Mouse (Mus musculus) limb, embryonic 12.5 days (tissue): Measurements from ENCODE around the gene D5Ertd579e. TPM values are rescaled to one million over a fixed set of nuclear protein-coding genes. Genes with fewer than 3 reads are reported as not detected.

Source experiments
- ATAC-seq: fragments of 200-750 bp; cut with Nextera tagmentation; 2 replicates; pipeline ENCODE4 v1.8.0; 2017; ENCODE audit warnings: low read depth, moderate TSS enrichment; ENCODE audit not compliant: insufficient number of reproducible peaks, insufficient read depth, low FRiP score, low TSS enrichment
- H3K27ac ChIP-seq: fragments of 300-500 bp; sonication (generic); 2 replicates; pipeline ENCODE4 v1.5.1; 2016; ENCODE audit warnings: mild to moderate bottlenecking, moderate library complexity
- H3K27me3 ChIP-seq: fragments of 300-500 bp; sonication (generic); 2 replicates; pipeline ENCODE4 v1.6.1; 2016; ENCODE audit warnings: mild to moderate bottlenecking, moderate library complexity
- H3K36me3 ChIP-seq: fragments of 300-500 bp; sonication (generic); 2 replicates; pipeline ENCODE4 v1.6.1; 2016; ENCODE audit warnings: mild to moderate bottlenecking, moderate library complexity
- H3K4me1 ChIP-seq: fragments of 300-500 bp; sonication (generic); replicated peaks from 2 replicates; pipeline ENCODE4 v1.6.1; 2016
- H3K4me2 ChIP-seq: fragments of 300-500 bp; sonication (generic); 2 replicates; pipeline ENCODE4 v1.6.1; 2016; ENCODE audit warnings: mild to moderate bottlenecking, moderate library complexity
- H3K4me3 ChIP-seq: fragments of 300-500 bp; sonication (generic); replicated peaks from 2 replicates; pipeline ENCODE4 v1.5.1; 2016; ENCODE audit warnings: mild to moderate bottlenecking
- H3K9ac ChIP-seq: fragments of 300-500 bp; sonication (generic); replicated peaks from 2 replicates; pipeline ENCODE4 v1.6.1; 2016; ENCODE audit warnings: mild to moderate bottlenecking, moderate library complexity
- H3K9me3 ChIP-seq: fragments of 300-500 bp; sonication (generic); 2 replicates; pipeline ENCODE4 v1.6.1; 2016; ENCODE audit warnings: mild to moderate bottlenecking, moderate library complexity
- WGBS: fragments of 180-500 bp; shearing (Covaris S2); methylation state at CpG from one replicate; pipeline ENCODE4 v1.1.7; 2016; 5-methylcytosine and 5-hydroxymethylcytosine counted together
- polyA plus RNA-seq: library from polyadenylated mRNA; unstranded; fragments of >200 nt; fragmentation: Nextera tagmentation; extraction: Ambion mirVana; gene quantifications from 2 replicates; pipeline ENCODE4 v1.2.1, GENCODE M21; 2016

Gene D5Ertd579e
- polyA plus RNA-seq: 26.9 and 28.6 TPM in 2 replicates

- peaks cover 11% of the 10 kb centered on the region for H3K4me1 ChIP-seq
Observed at GRCm38 (mm10) chr5:36695461-36696231, at the start of gene D5Ertd579e. D5Ertd579e (minus strand) TSS chr5:36696024.

GRCm38 (mm10) chr5:36742126-36742848, 46.5 kb upstream of the D5Ertd579e start:
- no peaks in the 10 kb centered on the region for H3K9me3 ChIP-seq
- 41% methylated on average over 16 of the region's 16 CpGs for WGBS
- ATAC-seq: no peak
- peaks cover 5% of the 10 kb centered on the region; the same call in 1 of the 2 replicates for H3K36me3 ChIP-seq
- H3K4me2 ChIP-seq: no peak overlapping the region
- no peaks in the 10 kb centered on the region; the same call in 1 of the 2 replicates for H3K27me3 ChIP-seq
- peaks cover 8% of the 10 kb centered on the region for H3K4me1 ChIP-seq
- H3K27ac ChIP-seq: no peak overlapping the region
- no peak overlapping the region for H3K4me3 ChIP-seq
- H3K9ac ChIP-seq: no peak overlapping the region

More at GRCm38 (mm10) chr5:36695461-36696231, at the start of gene D5Ertd579e:
- Histone ChIP-seq H3K36me3 (no peaks in the 10 kb centered on the region), H3K9me3 (no peaks in the 10 kb centered on the region), H3K27ac (peak within 1 kb of the TSS; percentile 95), H3K27me3 (no peaks in the 10 kb centered on the region), H3K4me2 (peak within 1 kb of the TSS; percentile 84), H3K9ac (peak within 1 kb of the TSS; percentile 96), H3K4me3 (peak within 1 kb of the TSS; percentile 83)
- peak; percentile 87 for ATAC-seq
- WGBS: under 1% methylated on average over 104 of the region's 104 CpGs

GRCm38 (mm10) chr5:36739829-36740228, 44.0 kb upstream of the D5Ertd579e start:
- Histone ChIP-seq H3K27me3 (no peaks in the 10 kb centered on the region; the same call in 1 of the 2 replicates), H3K36me3 (no peaks in the 10 kb centered on the region), H3K4me3 (no peak overlapping the region), H3K4me2 (no peak overlapping the region), H3K9me3 (no peaks in the 10 kb centered on the region), H3K27ac (no peak overlapping the region), H3K4me1 (no peaks in the 10 kb centered on the region), H3K9ac (no peak overlapping the region)
- no peak for ATAC-seq
- 69% methylated on average over 4 of the region's 4 CpGs for WGBS

GRCm38 (mm10) chr5:36738799-36739615, 43.2 kb upstream of the D5Ertd579e start:
- Histone ChIP-seq H3K4me3 (no peak overlapping the region), H3K27me3 (no peaks in the 10 kb centered on the region; the same call in 1 of the 2 replicates), H3K27ac (no peak overlapping the region), H3K4me1 (no peaks in the 10 kb centered on the region), H3K36me3 (no peaks in the 10 kb centered on the region), H3K9me3 (no peaks in the 10 kb centered on the region), H3K4me2 (no peak overlapping the region), H3K9ac (no peak overlapping the region)
- no peak for ATAC-seq
- whole genome bisulfite sequencing: 56% methylated on average over 16 of the region's 16 CpGs

- H3K27me3 ChIP-seq: no peaks in the 10 kb centered on the region; the same call in 1 of the 2 replicates
- no peaks in the 10 kb centered on the region for H3K36me3 ChIP-seq
- H3K4me3 ChIP-seq: no peak overlapping the region
- no peak overlapping the region for H3K9ac ChIP-seq
- ATAC-seq: no peak
- no peak overlapping the region for H3K27ac ChIP-seq
- 61% methylated on average over 4 of the region's 4 CpGs for WGBS
- no peaks in the 10 kb centered on the region for H3K4me1 ChIP-seq
- H3K9me3 ChIP-seq: no peaks in the 10 kb centered on the region
- H3K4me2 ChIP-seq: no peak overlapping the region
Observed at GRCm38 (mm10) chr5:36737765-36738164, 41.9 kb upstream of the D5Ertd579e start.

GRCm38 (mm10) chr5:36736009-36736408, 40.2 kb upstream of the D5Ertd579e start:
- ATAC-seq: no peak
- H3K4me3 ChIP-seq: no peak overlapping the region
- no peaks in the 10 kb centered on the region for H3K4me1 ChIP-seq
- no peak overlapping the region for H3K4me2 ChIP-seq
- no peak overlapping the region for H3K27ac ChIP-seq
- H3K9me3 ChIP-seq: no peaks in the 10 kb centered on the region
- 81% methylated on average over 8 of the region's 8 CpGs for WGBS
- no peaks in the 10 kb centered on the region; the same call in 1 of the 2 replicates for H3K27me3 ChIP-seq
- H3K9ac ChIP-seq: no peak overlapping the region
- H3K36me3 ChIP-seq: no peaks in the 10 kb centered on the region

- H3K9ac ChIP-seq: no peak overlapping the region
- WGBS: 76% methylated on average over 6 of the region's 6 CpGs
- H3K9me3 ChIP-seq: no peaks in the 10 kb centered on the region
- H3K27me3 ChIP-seq: no peaks in the 10 kb centered on the region; the same call in 1 of the 2 replicates
- H3K27ac ChIP-seq: no peak overlapping the region
- H3K36me3 ChIP-seq: no peaks in the 10 kb centered on the region
- H3K4me3 ChIP-seq: no peak overlapping the region
- no peak overlapping the region for H3K4me2 ChIP-seq
- 0 out of 2 replicates have a peak, but pooled peaks cover 3% of the 10 kb centered on the region for H3K4me1 ChIP-seq
- no peak for ATAC-seq
Observed at GRCm38 (mm10) chr5:36735106-36735505, 39.3 kb upstream of the D5Ertd579e start.

GRCm38 (mm10) chr5:36733405-36733804, 37.6 kb upstream of the D5Ertd579e start:
- no peak overlapping the region for H3K4me2 ChIP-seq
- H3K4me3 ChIP-seq: no peak overlapping the region
- H3K4me1 ChIP-seq: 0 out of 2 replicates have a peak, but pooled peaks cover 3% of the 10 kb centered on the region
- H3K9me3 ChIP-seq: no peaks in the 10 kb centered on the region
- H3K27ac ChIP-seq: no peak overlapping the region
- no peaks in the 10 kb centered on the region for H3K36me3 ChIP-seq
- ATAC-seq: no peak
- no peaks in the 10 kb centered on the region for H3K27me3 ChIP-seq
- H3K9ac ChIP-seq: no peak overlapping the region
- 73% methylated on average over 3 of the region's 3 CpGs for WGBS

GRCm38 (mm10) chr5:36731901-36732652, 36.3 kb upstream of the D5Ertd579e start:
- H3K4me2 ChIP-seq: no peak overlapping the region
- no peak overlapping the region for H3K27ac ChIP-seq
- ATAC-seq: no peak
- H3K36me3 ChIP-seq: no peaks in the 10 kb centered on the region
- H3K9me3 ChIP-seq: no peaks in the 10 kb centered on the region
- 0 out of 2 replicates have a peak, but pooled peaks cover 3% of the 10 kb centered on the region for H3K4me1 ChIP-seq
- H3K9ac ChIP-seq: no peak overlapping the region
- H3K27me3 ChIP-seq: no peaks in the 10 kb centered on the region
- H3K4me3 ChIP-seq: no peak overlapping the region
- whole genome bisulfite sequencing: 63% methylated on average over 7 of the region's 7 CpGs

- H3K4me3 ChIP-seq: no peak overlapping the region
- no peaks in the 10 kb centered on the region for H3K36me3 ChIP-seq
- H3K27me3 ChIP-seq: no peaks in the 10 kb centered on the region
- H3K4me2 ChIP-seq: no peak overlapping the region
- H3K4me1 ChIP-seq: 0 out of 2 replicates have a peak, but pooled peaks cover 3% of the 10 kb centered on the region
- H3K9ac ChIP-seq: no peak overlapping the region
- no peak for ATAC-seq
- H3K9me3 ChIP-seq: no peaks in the 10 kb centered on the region
- WGBS: 65% methylated on average over 3 of the region's 3 CpGs
- no peak overlapping the region for H3K27ac ChIP-seq
Observed at GRCm38 (mm10) chr5:36730689-36731088, 34.9 kb upstream of the D5Ertd579e start.
